Mouse (Mus musculus) lung, embryonic 14.5 days (tissue): ENCODE results near the gene Morn1. TPM values are rescaled to one million over a fixed set of nuclear protein-coding genes. Genes with fewer than 3 reads are reported as not detected.

Experiments
- ATAC-seq: fragments of 200-750 bp; cut with Nextera tagmentation; 2 replicates; pipeline ENCODE4 v1.8.0; 2017; ENCODE audit warnings: mild to moderate bottlenecking, moderate TSS enrichment, moderate library complexity; ENCODE audit not compliant: insufficient read depth
- DNase-seq: peaks from one replicate; pipeline ENCODE4 v3.0.0-alpha.2; 2015
- H3K27ac ChIP-seq: fragments of 300-500 bp; sonication (generic); 2 replicates; pipeline ENCODE4 v1.5.1; 2014; ENCODE audit warnings: low read depth, mild to moderate bottlenecking, moderate library complexity
- H3K27me3 ChIP-seq: fragments of 300-500 bp; sonication (generic); 2 replicates; pipeline ENCODE4 v1.6.1; 2014; ENCODE audit warnings: low read length, control low read depth; ENCODE audit not compliant: insufficient read depth
- H3K36me3 ChIP-seq: fragments of 300-500 bp; sonication (generic); 2 replicates; pipeline ENCODE4 v1.6.1; 2014; ENCODE audit warnings: control low read depth; ENCODE audit not compliant: insufficient read depth
- H3K4me1 ChIP-seq: fragments of 300-500 bp; sonication (generic); 2 replicates; pipeline ENCODE4 v1.6.1; 2014; ENCODE audit warnings: antibody characterized with exemption, control low read depth; ENCODE audit not compliant: insufficient read depth
- H3K4me2 ChIP-seq: fragments of 300-500 bp; sonication (generic); 2 replicates; pipeline ENCODE4 v1.6.1; 2014; ENCODE audit warnings: mild to moderate bottlenecking
- H3K4me3 ChIP-seq: fragments of 300-500 bp; sonication (generic); 2 replicates; pipeline ENCODE4 v1.5.1; 2014; ENCODE audit warnings: low read depth, low read length
- H3K9ac ChIP-seq: fragments of 300-500 bp; sonication (generic); 2 replicates; pipeline ENCODE4 v1.6.1; 2014
- H3K9me3 ChIP-seq: fragments of 300-500 bp; sonication (generic); 2 replicates; pipeline ENCODE4 v1.6.1; 2016; ENCODE audit warnings: low read depth, low read length, control low read depth
- CTCF ChIP-seq: IDR thresholded peaks from 2 replicates; pipeline ENCODE4 v1.5.1; 2016; ENCODE audit warnings: antibody characterized with exemption, low read depth
- WGBS: fragments of 180-500 bp; shearing (Covaris S2); extraction: QIAGEN DNeasy Blood & Tissue Kit; methylation state at CpG from one replicate; pipeline ENCODE4 v1.1.7; 2014; 5-methylcytosine and 5-hydroxymethylcytosine counted together
- polyA plus RNA-seq: library from polyadenylated mRNA; unstranded; fragments of >200 nt; fragmentation: Nextera tagmentation; extraction: Ambion mirVana; gene quantifications from 2 replicates; pipeline ENCODE4 v1.2.1, GENCODE M21; 2014

The Morn1 gene
- polyA plus RNA-seq, 1 experiment from 2014 or later, result 5.2 TPM

GRCm38 (mm10) chr4:155153389-155154072 is 67.2 kb downstream of the Morn1 start:
- ATAC-seq, result no peak
- no peak overlapping the region for H3K4me2 ChIP-seq
- no peak for TF ChIP-seq CTCF
- H3K27me3 ChIP-seq, result no peaks in the 10 kb centered on the region
- H3K4me1 ChIP-seq, result peaks cover 23% of the 10 kb centered on the region
- no peak overlapping the region for H3K4me3 ChIP-seq
- no peak overlapping the region for H3K27ac ChIP-seq
- H3K9me3 ChIP-seq, result no peaks in the 10 kb centered on the region
- peaks cover 46% of the 10 kb centered on the region for H3K36me3 ChIP-seq
- no peak overlapping the region for H3K9ac ChIP-seq
- WGBS, result 69% methylated on average over 3 of the region's 3 CpGs
- no peak for DNase-seq

DNA sequence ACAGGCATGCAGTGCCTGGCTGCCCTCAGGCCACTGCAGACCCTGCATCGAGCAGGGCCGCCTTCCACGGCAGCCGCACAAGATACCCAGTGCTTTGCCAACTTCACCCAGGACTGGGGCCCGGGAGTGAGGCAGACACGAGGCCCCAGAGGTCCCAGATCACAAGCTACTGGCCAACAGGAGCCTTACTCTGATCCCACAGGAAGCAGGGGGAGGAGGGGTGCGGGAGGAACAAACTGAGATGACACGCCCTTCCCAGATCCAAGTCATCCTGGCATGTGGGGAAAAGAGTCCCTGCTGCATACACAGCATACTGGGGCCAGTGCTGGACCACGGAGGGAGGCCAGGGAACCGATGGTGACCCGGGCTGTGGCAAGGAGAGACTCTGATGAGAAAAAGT is 68.6 kb downstream of the Morn1 start:
- H3K9ac ChIP-seq, result no peak overlapping the region
- no peak overlapping the region for H3K4me2 ChIP-seq
- WGBS, result 61% methylated on average over 11 of the region's 11 CpGs
- H3K27me3 ChIP-seq, result no peaks in the 10 kb centered on the region
- no peak for DNase-seq
- H3K4me3 ChIP-seq, result no peak overlapping the region
- no peak for ATAC-seq
- no peak for TF ChIP-seq CTCF
- H3K4me1 ChIP-seq, result peaks cover 21% of the 10 kb centered on the region
- H3K36me3 ChIP-seq, result peaks cover 59% of the 10 kb centered on the region
- H3K9me3 ChIP-seq, result no peaks in the 10 kb centered on the region
- H3K27ac ChIP-seq, result no peak overlapping the region

DNA sequence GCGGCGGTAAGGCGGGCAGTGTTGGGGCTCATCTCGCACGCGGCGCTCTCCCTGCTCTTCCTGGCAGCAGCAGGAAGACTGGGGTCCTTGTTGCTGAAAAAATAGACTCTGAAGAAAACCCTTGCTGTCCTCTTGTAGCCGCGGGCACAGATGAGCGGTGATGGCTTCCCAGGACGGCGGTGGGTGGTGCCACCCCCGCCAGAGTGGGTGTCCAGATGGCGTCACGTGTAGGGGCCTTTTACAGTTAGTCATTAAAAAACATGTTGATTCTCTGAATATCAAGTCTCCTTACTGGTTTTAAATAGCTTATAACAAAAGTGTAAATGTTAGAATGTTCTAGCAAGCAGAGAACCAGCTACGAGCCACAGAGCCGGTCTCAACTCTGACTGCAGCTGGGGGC is 70.4 kb downstream of the Morn1 start:
- H3K27ac ChIP-seq, result no peak overlapping the region
- ATAC-seq, result no peak
- H3K36me3 ChIP-seq, result peaks cover 59% of the 10 kb centered on the region
- no peaks in the 10 kb centered on the region for H3K9me3 ChIP-seq
- 94% methylated on average over 17 of the region's 17 CpGs for WGBS
- H3K4me2 ChIP-seq, result no peak overlapping the region
- no peaks in the 10 kb centered on the region for H3K27me3 ChIP-seq
- no peak overlapping the region for H3K9ac ChIP-seq
- TF ChIP-seq CTCF, result no peak
- no peak overlapping the region for H3K4me3 ChIP-seq
- no peak for DNase-seq
- peaks cover 14% of the 10 kb centered on the region for H3K4me1 ChIP-seq

DNA sequence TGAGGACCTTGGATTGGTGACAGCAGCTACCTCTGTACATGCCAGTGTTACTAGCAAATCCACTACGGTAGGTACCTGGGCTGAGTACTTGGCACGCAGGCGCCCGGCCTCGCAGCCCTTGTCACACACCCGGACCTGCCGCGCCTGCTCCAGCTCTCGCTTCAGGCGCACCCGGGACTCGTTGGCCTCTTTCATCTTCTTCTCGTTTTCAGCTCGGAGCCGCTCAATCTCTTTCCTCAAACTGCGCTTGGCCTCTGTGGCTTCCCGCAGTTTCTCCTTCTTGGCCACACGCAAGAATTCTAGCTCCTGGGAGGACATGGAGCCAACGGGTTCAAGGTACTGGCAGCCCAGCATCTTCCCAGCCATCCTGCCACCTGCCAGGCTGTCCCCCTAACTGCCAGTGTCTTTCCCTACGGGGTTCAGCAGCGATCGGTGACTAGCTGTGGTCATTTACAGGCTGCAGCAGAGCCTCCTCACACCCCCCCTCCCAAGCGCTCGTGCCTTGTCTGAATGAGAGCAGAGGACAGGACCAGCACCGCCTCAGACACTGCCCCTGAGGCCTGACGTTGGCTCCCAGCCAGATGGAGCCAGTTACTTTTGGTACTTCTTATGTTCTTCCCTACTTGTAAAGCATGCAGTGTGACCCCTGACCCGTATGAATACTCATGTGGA is 71.6 kb downstream of the Morn1 start:
- Histone ChIP-seq H3K4me3 (no peak overlapping the region), H3K27ac (no peak overlapping the region), H3K36me3 (peaks cover 54% of the 10 kb centered on the region), H3K4me2 (no peak overlapping the region), H3K4me1 (peaks cover 14% of the 10 kb centered on the region; the same call in 1 of the 2 replicates), H3K27me3 (no peaks in the 10 kb centered on the region), H3K9ac (no peak overlapping the region), H3K9me3 (no peaks in the 10 kb centered on the region)
- ATAC-seq (no peak), DNase-seq (no peak)
- TF ChIP-seq CTCF, result no peak
- 82% methylated on average over 27 of the region's 27 CpGs for WGBS

DNA sequence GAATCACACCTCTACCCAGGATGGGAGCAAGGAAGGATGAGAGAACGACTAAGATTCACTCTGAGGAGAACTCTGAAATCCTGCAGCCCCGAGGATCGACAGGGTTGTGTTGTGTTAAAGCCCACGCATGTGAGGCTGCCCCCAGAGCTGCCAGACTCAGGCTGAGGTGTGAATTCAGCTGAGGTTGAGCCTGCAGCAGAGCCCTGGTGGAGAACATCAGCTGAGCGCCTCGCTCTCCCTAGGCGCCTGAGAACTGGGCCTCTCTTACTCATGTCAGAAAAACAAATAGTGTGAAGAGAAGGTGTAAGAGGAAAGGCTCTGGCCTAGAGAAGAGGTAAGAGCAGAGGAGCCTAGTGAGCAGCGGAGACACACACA is 72.2 kb downstream of the Morn1 start:
- WGBS, result 49% methylated on average over 8 of the region's 8 CpGs
- no peak for TF ChIP-seq CTCF
- Histone ChIP-seq H3K4me3 (no peak overlapping the region), H3K36me3 (peaks cover 54% of the 10 kb centered on the region), H3K4me2 (no peak overlapping the region), H3K9ac (no peak overlapping the region), H3K4me1 (peaks cover 18% of the 10 kb centered on the region; the same call in 1 of the 2 replicates), H3K9me3 (no peaks in the 10 kb centered on the region), H3K27ac (0 out of 2 replicates have a peak overlapping the region, but pooled peaks have one; percentile 5), H3K27me3 (no peaks in the 10 kb centered on the region)
- ATAC-seq (no peak), DNase-seq (no peak)

GRCm38 (mm10) chr4:155162433-155163319 is 76.3 kb downstream of the Morn1 start:
- Histone ChIP-seq H3K9ac (no peak overlapping the region), H3K4me2 (no peak overlapping the region), H3K36me3 (peaks cover 22% of the 10 kb centered on the region), H3K4me1 (peaks cover 25% of the 10 kb centered on the region), H3K9me3 (no peaks in the 10 kb centered on the region), H3K27ac (no peak overlapping the region), H3K27me3 (no peaks in the 10 kb centered on the region), H3K4me3 (no peak overlapping the region)
- DNase-seq (no peak), ATAC-seq (no peak)
- no peak for TF ChIP-seq CTCF
- 65% methylated on average over 7 of the region's 7 CpGs for WGBS

DNA sequence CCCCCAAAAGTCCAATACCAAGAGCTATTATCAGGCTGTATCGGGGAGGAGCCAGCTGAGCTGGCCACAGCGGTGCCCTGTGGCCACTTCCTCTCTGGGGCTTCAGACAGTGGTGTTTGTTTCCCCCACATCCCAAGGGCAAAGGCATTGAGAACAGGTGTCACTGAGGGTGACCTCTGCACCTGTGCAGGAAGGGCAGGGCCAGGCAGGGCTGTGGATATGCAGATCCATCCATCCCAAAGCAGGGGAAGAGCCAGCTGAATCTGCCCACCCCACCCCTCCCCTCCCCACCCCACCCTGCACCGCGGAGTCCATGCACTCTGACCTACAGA is 76.9 kb downstream of the Morn1 start:
- H3K27ac ChIP-seq, result no peak overlapping the region

More for the DNA sequence above, 76.9 kb downstream of the Morn1 start:
- Histone ChIP-seq H3K9me3 (no peaks in the 10 kb centered on the region), H3K9ac (no peak overlapping the region), H3K4me2 (no peak overlapping the region), H3K4me3 (no peak overlapping the region), H3K4me1 (peaks cover 25% of the 10 kb centered on the region), H3K36me3 (peaks cover 16% of the 10 kb centered on the region), H3K27me3 (no peaks in the 10 kb centered on the region)
- no peak for TF ChIP-seq CTCF
- DNase-seq (no peak), ATAC-seq (no peak)
- 41% methylated on average over 4 of the region's 4 CpGs for WGBS
